Mouse (Mus musculus) frontal cortex, postnatal 25 days (tissue): ENCODE measurements at regions not wholly inside any gene's neighbourhood (a gene's known extent, or its start where the extent isn't known, plus 50 kb on each side); places are given as distances from the start of the nearest gene placed in this dataset.
A peak's percentile ranks its signal among the peaks of the same experiment; 100 is the strongest.
"Not testable (repeated sequence)": the region's sequence is repeated elsewhere in the genome, so short reads cannot be mapped to it uniquely, and the experiment has no call there.

Source experiments
- DNase-seq, 2 experiments: peaks; one replicate each; pipeline ENCODE4 v3.0.0; 2022; ENCODE audit warnings: low spot score in 2 of 2

- no peak for DNase-seq
These were observed 334.2 kb downstream of the Diras2 start for GRCm38 (mm10) chr13:52196917-52197316.

- no peak for DNase-seq
These were observed 332.3 kb downstream of the Diras2 start for GRCm38 (mm10) chr13:52198649-52199348.

GRCm38 (mm10) chr13:52202372-52202771 lies 328.7 kb downstream of the Diras2 start:
- no peak for DNase-seq

DNA sequence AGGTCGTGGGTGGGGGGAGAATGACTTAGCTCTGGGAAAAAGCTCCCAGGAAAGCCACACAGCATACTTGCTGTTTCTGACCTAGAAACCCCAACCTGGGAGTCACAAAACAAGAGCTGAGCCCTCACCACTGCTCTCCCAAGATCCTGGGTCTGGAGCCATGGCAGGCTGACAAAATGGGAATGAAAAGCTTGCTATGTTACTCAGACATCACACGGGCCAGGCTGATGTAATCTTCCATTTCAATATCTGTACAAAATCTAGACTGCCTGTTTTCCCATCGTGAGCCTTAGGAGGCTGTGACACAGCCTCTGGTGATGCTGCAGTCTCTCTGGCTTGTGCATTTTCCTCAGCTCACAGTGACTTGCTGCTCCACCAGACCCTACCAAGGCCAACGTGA lies 325.1 kb downstream of the Diras2 start:
- no peak for DNase-seq

- DNase-seq, result no peak
These were observed 314.7 kb downstream of the Diras2 start for GRCm38 (mm10) chr13:52216343-52216742.

DNA sequence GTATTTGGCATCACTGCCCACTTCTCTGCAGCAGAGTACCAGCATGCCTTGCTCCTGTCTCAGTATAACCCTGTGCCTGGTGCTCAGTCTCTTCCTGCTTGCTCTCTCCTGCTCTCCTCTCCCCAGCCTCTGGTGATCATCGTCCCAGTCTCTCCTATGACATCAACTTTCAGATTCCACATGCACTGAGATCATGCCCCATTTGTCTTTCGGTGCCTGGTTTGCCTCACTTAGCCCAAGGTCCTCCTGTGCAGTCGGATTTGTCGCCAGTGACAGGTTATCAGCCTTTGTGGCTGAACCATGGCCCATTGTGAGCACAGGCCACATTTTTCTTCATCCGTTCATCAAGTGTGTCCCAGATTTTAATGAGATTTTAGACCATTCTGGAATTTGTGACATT lies 314.0 kb downstream of the Diras2 start:
- DNase-seq, result no peak

DNA sequence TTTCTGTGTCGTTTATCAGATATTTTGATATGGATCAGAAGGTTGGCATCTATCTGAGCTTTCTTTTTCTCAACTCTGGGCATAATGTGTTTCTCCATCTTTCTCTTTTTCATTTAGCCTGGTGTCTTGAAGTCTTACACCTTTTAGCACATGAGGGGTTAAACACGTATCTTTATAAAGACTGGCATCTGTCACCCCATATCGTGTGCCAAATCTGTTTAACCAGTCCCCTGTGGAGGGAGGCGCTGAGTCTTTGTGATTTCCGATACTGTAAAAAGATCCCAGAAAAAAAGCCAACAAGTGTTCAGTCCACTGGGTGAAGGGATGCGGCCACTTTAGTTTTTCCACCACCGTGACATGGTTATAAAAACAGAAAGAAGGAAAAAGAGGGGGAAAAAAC lies 313.3 kb downstream of the Diras2 start:
- DNase-seq, result no peak

GRCm38 (mm10) chr13:52222315-52223097 lies 308.6 kb downstream of the Diras2 start:
- DNase-seq, result no peak

DNA sequence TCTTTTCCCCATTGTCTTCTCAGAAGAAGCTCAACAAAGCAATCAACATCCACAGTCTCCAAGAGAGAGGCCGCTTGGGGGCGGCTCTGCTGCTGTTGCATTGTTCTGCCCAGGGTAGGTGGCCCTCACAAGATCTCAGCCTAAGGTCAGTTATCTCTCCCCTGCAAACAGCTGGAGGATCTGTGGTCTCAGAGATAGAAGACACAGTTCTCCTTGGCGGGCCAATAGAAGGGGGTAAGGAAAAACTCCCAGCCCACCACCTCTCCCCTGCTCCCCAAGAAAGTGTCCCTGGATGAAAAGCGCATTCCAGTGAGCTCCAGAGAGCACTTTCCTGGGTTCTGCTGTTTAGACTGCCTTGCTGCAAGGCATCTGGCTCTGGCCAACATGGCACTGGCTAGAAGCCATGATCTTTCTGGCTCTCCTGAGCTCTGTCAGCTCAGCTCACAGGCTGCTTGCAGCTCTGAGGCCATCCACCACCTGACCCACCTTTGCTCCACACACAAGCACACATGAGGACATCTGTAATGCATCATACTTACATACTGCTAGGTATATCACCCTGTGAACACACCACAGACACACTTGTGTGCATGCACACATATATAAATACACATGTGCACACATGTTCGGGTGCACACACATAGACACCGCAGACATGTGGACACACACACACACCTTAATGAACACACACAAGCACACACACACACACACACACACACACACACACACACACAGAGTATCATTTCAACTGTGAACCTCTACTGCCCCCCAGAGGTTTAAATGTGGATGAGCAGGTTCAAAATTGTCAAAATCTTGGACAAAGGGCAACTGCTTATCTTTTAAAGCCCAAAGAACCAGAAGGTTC lies 307.7 kb downstream of the Diras2 start:
- DNase-seq, result peak in 1 of 2 experiments; percentile 7

DNA sequence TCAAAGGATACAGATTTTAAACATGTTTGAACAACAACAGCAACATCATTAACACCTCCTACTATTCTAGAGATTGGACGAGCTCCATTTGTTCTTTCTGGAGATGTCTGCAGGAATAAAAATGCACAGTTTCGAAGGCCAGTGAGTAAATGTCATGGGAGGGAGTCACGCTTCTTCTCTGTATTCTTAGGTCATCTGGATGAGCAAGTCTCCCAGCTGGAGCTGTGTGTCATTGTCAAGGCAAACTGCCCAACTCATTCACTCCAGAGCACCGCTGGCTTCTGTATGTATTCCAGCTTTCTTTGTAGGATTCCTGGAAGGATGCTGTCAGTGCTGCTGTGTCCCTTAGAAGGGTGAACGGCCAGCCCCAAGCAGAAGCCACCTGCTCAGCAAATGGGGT lies 297.1 kb downstream of the Diras2 start:
- no peak for DNase-seq

DNA sequence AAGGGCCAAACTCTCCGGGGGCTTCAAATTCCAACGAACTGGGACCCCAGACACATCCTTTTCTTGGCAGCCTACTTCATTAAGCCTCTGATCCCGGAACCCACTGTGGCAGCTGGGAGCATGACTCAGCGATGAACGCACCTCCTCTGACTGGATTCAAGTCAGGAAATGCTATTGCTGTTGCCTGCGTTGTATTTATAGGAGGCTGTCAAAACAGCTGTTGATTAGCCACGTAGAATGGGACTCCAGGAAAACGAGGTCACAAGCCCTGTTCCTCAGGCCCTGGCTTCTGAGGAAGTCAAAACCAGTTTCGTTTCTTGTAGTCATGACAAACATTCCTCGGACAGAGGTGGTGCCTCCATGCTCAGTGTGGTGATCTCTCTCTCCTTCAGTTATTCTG lies 295.0 kb downstream of the Diras2 start:
- DNase-seq, result peak in 1 of 2 experiments; percentile 13

DNA sequence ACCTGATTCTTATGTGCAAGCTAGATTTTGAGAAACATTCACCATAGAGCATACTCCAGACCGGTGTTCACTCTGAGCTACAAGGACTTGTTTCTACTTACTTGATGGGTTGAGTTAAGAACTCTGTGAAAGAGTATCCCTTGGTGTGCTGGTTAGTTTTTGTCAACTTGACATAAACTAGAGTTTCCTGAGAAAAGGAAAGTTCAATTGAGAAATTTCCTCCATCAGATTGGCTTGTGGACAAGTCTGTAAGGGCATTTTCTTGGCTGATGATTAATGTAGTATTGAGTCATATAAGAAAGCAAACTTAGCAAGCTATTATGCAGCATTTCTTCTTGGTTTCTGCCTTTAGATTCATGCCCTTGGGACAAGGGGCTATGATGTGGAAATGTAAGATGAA lies 291.5 kb downstream of the Diras2 start:
- no peak for DNase-seq

DNA sequence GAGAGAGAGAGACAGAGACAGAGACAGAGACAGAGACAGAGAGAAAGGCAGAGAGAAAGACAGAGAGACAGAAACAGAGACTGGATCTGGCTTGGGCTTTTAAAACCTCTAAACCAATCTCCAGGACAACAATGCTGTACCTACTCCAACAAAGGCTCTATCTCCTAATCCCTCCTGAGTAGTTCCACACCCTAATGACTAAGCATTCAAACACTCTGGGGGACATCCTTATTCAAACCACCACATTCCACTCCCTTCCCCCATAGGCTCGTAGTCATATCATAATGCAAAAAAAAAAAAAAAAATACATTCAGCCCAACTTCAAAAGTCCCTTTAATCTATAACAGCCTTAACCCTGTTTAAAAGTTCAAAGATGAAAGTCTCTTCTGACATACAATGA lies 289.3 kb downstream of the Diras2 start:
- no peak for DNase-seq

GRCm38 (mm10) chr13:52249492-52249891 lies 281.6 kb downstream of the Diras2 start:
- no peak for DNase-seq

GRCm38 (mm10) chr13:52250371-52250770 lies 280.7 kb downstream of the Diras2 start:
- no peak for DNase-seq

DNA sequence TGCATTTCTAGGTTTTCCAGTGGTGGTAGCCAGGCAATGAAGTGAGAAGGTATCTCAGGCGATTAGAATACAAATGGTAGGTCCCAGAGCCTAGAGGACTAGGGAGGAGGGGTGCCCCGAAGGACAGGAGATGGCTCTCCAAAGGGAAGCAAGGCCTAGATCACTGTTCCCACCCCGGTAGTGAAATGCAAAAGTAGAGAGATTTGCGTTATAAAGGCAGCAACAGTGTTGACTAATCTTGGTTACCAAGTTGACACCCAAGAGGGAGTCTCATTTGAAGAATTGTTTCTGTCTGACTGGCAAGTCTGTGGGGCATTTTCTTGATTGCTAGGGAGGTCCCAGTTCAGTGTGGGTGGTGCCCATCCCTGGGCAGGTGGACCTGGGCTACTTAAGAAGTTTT lies 278.8 kb downstream of the Diras2 start:
- no peak for DNase-seq

GRCm38 (mm10) chr13:52252726-52253125 lies 278.4 kb downstream of the Diras2 start:
- DNase-seq, result not testable (repeated sequence)

GRCm38 (mm10) chr13:52253138-52253537 lies 277.9 kb downstream of the Diras2 start:
- peak; percentile 16 to 22 for DNase-seq

GRCm38 (mm10) chr13:52254185-52254584 lies 276.9 kb downstream of the Diras2 start:
- DNase-seq, result peak in 1 of 2 experiments; percentile 33

DNA sequence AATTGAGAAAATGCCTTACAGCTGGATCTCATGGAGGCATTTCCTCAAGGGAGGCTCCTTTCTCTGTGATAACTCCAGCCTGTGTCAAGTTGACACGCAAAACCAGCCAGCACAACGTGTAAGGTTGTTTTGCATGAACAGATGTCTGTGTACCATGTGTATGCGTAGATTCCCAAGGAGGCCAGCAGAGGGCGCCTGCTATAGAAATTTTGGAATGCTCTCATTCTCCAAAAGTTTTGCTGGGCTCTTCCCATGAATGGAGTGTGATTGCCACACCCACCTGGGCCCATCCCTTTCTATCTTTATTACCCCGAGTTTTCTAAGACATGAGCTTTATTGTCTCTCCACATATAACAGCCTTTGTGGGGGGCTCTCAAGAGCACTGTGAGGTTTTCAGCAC lies 275.4 kb downstream of the Diras2 start:
- no peak for DNase-seq

DNA sequence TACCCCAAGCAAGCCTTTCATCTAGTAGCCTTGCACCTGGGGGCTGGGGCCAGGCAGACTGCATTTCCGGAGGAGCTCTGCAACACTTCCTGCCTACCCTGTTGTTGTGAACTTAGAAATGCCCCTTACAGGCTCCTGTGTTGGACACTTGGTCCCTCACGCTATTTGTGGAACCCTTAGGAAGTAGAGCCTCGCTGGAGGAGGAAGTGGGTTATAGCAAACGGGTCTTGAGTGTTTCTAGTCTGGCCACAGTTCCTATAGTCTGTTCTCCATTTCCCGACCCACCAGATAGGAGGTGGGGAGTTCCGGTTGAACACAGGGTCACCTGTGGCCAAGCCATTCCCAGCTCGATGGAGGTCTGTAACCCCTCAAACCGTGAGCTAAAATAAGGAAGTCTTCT lies 272.7 kb downstream of the Diras2 start:
- DNase-seq, result no peak

DNA sequence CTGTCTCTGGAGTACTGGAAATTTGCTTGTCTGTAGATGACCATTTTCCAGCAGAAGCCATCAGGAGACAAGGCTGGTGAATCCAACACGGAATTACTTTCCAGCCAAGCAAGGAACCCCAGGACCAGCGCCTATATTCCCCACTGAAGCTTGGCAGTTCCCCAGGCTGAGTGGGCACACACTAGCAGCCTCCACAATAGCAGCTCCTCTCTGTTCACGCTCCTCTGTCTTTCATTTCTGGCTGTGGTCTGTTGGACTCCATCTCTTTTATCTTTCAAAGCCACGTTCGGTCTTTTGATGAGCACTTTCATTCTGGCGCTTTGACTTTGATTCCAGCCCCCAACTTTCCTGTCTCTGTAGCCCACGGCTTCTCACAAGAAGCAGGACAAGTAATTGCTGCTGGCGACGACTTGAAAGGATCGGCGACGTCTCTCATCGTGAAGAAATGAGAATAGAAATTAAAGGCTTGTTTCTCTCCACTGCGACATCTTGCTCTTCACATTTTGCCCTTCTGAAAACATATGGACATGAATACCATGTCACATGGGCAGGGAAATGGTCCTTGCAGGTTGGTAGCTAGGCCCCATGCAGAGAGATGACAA lies 268.0 kb downstream of the Diras2 start:
- no peak for DNase-seq
